Mouse (Mus musculus) heart, embryonic 14.5 days (tissue): ENCODE data around the gene H2-DMa. TPM values are rescaled to one million over a fixed set of nuclear protein-coding genes. Genes with fewer than 3 reads are reported as not detected.

Source experiments
- ATAC-seq: fragments of 200-750 bp; cut with Nextera tagmentation; 2 replicates; pipeline ENCODE4 v1.8.0; 2017; ENCODE audit warnings: low read depth, moderate TSS enrichment; ENCODE audit not compliant: insufficient number of reproducible peaks, insufficient read depth, low FRiP score
- H3K27ac ChIP-seq, 2 experiments: fragments of 200-500 bp in 1 of 2; fragments of 300-500 bp in 1 of 2; sonication (generic) in 1 of 2; replicated peaks in 1 of 2; 2 replicates each; pipeline ENCODE4 v1.5.1; 2012 to 2014; ENCODE audit warnings: low read depth in 2 of 2, low read length in 2 of 2, control low read depth in 1 of 2, mild to moderate bottlenecking in 1 of 2, mixed read lengths in 1 of 2; ENCODE audit not compliant: control insufficient read depth in 1 of 2, insufficient read depth in 1 of 2
- H3K27me3 ChIP-seq: fragments of 300-500 bp; sonication (generic); 2 replicates; pipeline ENCODE4 v1.6.1; 2014; ENCODE audit warnings: mild to moderate bottlenecking, low read length, control low read depth; ENCODE audit not compliant: control insufficient read depth, insufficient read depth
- H3K36me3 ChIP-seq: fragments of 300-500 bp; sonication (generic); 2 replicates; pipeline ENCODE4 v1.6.1; 2014; ENCODE audit warnings: mild to moderate bottlenecking, control low read depth, low read length, mixed read lengths; ENCODE audit not compliant: control insufficient read depth, insufficient read depth
- H3K4me1 ChIP-seq, 2 experiments: fragments of 200-500 bp in 1 of 2; fragments of 300-500 bp in 1 of 2; sonication (generic) in 1 of 2; 2 replicates each; pipeline ENCODE4 v1.6.1; 2012 to 2014; ENCODE audit warnings: low read length in 2 of 2, control low read depth in 1 of 2, mixed read lengths in 1 of 2; ENCODE audit not compliant: control insufficient read depth in 2 of 2, insufficient read depth in 2 of 2
- H3K4me2 ChIP-seq: fragments of 300-500 bp; sonication (generic); 2 replicates; pipeline ENCODE4 v1.6.1; 2014; ENCODE audit warnings: mild to moderate bottlenecking, low read length
- H3K4me3 ChIP-seq, 2 experiments: fragments of 200-500 bp in 1 of 2; fragments of 300-500 bp in 1 of 2; sonication (generic) in 1 of 2; 2 replicates each; pipeline ENCODE4 v1.5.1; 2012 to 2014; ENCODE audit warnings: low read length in 2 of 2, mild to moderate bottlenecking in 2 of 2, control low read depth in 1 of 2, low read depth in 1 of 2, moderate library complexity in 1 of 2; ENCODE audit not compliant: control insufficient read depth in 1 of 2, insufficient read depth in 1 of 2
- H3K9ac ChIP-seq: fragments of 300-500 bp; sonication (generic); 2 replicates; pipeline ENCODE4 v1.6.1; 2014; ENCODE audit warnings: mild to moderate bottlenecking, low read length
- H3K9me3 ChIP-seq: fragments of 300-500 bp; sonication (generic); 2 replicates; pipeline ENCODE4 v1.6.1; 2016; ENCODE audit warnings: low read length, control low read depth; ENCODE audit not compliant: control insufficient read depth
- WGBS: fragments of 180-500 bp; shearing (Covaris S2); extraction: QIAGEN DNeasy Blood & Tissue Kit; methylation state at CpG from one replicate; pipeline ENCODE4 v1.1.7; 2014; 5-methylcytosine and 5-hydroxymethylcytosine counted together
- polyA plus RNA-seq: library from polyadenylated mRNA; unstranded; fragments of >200 nt; fragmentation: Nextera tagmentation; extraction: Ambion mirVana; gene quantifications from 2 replicates; pipeline ENCODE4 v1.2.1, GENCODE M21; 2014

Gene H2-DMa
- polyA plus RNA-seq, 1 experiment from 2014 or later = 5.7 TPM

DNA sequence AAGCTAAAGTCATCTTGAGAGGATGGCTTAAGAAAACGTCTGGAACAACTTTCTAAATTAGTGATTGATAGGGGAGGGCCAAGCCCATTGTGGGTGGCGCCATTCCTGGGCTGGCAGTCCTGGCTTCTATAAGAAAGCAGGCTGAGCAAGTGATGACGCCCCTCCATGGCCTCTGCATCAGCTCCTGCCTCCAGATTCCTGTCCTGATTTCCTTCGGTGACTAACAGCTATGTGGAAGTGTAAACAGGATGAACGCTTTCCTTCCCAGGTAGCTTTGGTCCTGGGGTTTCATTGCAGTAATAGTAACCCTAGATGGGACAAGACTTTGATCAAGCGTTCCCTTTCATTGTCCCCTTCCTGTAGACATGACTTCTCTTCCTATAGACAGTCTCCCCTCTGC, 59.7 kb downstream of the H2-DMa start:
- peaks cover 18% of the 10 kb centered on the region for H3K27me3 ChIP-seq
- no peak for ATAC-seq
- H3K36me3 ChIP-seq = no peaks in the 10 kb centered on the region
- H3K4me2 ChIP-seq = no peak overlapping the region
- no peaks in the 10 kb centered on the region for H3K4me1 ChIP-seq
- H3K9me3 ChIP-seq = peaks cover 9% of the 10 kb centered on the region; the same call in 1 of the 2 replicates
- no peak overlapping the region for H3K27ac ChIP-seq
- H3K4me3 ChIP-seq = no peak overlapping the region
- no peak overlapping the region for H3K9ac ChIP-seq
- 53% methylated on average over 6 of the region's 6 CpGs for WGBS

DNA sequence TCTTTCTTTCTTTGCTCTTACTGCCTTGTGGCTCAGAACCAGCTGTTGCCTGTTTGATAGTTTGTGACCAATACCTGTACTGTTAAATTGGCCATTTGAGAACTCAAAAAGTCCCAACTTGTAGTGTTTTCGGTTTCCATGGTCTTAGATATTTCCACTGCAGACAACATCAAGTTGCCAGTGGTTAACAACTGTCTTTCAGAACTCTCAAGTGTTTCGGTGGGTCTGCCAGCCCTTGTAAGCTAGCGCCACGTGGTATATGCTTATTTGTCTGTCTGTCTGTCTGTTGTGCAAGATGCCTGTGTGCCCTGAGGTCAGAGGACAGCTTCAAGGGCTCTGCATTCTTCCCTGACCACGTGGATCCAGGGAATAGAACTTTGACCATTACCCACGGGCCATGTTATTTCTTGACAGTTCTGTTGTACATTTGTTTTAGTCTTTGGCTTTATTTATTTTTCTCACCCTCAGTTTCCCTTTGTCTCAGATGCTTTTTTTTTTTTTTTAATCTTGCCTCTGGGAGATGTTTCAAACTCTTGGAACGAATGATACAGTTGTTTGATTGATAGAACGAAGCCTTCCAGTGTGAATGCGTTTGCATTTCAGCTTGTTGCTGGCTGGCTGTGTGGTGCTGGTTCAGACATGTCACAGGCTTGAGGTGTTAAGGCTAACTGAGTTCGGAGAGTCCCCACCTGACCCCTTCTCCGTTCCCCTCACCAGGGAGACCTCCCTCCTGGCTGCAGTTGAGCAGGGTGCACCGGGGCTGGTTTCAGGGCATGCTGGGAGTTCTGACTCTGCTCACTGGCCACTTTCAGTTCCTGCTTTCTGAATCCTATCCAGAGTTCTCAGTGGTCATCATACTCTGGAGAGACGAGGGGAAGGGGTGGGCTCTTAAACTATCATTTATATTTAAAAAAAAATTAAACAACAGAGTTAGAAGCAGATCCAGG, 60.8 kb downstream of the H2-DMa start:
- H3K27ac ChIP-seq = no peak overlapping the region
- 56% methylated on average over 13 of the region's 13 CpGs for WGBS
- H3K4me1 ChIP-seq = no peaks in the 10 kb centered on the region
- no peak overlapping the region for H3K4me3 ChIP-seq
- no peak overlapping the region for H3K4me2 ChIP-seq
- peaks cover 9% of the 10 kb centered on the region; the same call in 1 of the 2 replicates for H3K9me3 ChIP-seq
- H3K36me3 ChIP-seq = no peaks in the 10 kb centered on the region
- peaks cover 28% of the 10 kb centered on the region for H3K27me3 ChIP-seq
- no peak overlapping the region for H3K9ac ChIP-seq
- ATAC-seq = no peak

DNA sequence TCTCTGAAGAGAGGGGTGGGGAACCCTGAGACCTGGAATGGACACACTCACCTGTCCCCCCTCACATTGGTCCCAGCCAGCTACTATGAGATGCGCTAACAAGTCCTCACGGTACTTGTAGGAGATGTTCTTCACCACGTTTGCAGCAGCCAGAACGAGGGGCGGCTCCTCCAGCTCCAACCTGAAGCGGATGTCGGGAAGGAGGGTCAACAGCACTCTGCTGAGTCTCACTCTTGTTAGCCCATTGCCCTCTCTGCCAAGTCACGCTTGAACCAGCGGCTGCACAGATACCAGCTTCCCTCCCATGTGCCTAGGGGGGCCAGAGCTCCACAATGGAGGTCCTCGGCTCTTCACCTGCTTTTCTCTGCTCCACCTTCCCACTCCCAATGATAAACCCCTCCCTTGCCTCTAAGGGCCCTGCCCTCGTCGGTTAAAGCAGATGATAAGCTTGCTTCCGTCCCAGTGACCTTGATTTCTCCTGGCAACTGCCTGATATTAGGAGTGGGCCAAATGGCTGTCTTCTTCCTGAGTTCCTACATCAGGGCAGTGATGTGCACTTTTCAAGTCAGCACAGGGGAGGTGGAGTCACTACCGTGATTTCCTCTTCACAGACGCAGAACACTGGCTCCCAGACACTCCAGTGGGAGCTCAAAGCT, 64.4 kb downstream of the H2-DMa start:
- Histone ChIP-seq H3K4me1 (peaks cover 8 to 10% of the 10 kb centered on the region in 2 experiments; a peak in 3 of 4 replicates), H3K36me3 (no peaks in the 10 kb centered on the region), H3K27ac (no peak overlapping the region), H3K9ac (no peak overlapping the region), H3K4me2 (no peak overlapping the region), H3K27me3 (peaks cover 46% of the 10 kb centered on the region), H3K9me3 (no peaks in the 10 kb centered on the region), H3K4me3 (no peak overlapping the region)
- WGBS = 61% methylated on average over 15 of the region's 15 CpGs
- no peak for ATAC-seq

DNA sequence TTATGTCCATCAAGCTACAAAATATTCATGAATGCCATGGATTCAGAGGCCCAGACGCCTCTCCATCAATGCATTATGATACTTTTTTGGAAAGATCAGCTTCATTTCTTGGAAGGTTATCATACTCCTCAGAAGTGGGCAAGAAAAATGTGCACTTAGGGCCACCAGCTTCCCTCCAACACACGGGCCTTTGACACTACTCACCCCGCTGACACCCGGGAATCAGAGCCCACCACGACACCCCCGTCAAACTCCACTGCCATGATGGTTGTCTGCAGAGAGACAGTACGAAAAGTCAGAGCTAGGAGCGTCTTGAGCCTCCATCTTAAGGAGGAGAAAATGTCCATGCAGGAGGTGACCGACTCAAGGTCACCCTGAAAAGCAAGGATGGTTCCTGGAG, 66.2 kb downstream of the H2-DMa start:
- Histone ChIP-seq H3K9ac (no peak overlapping the region), H3K4me2 (no peak overlapping the region), H3K4me3 (no peak overlapping the region), H3K36me3 (no peaks in the 10 kb centered on the region), H3K27me3 (peaks cover 64% of the 10 kb centered on the region), H3K27ac (no peak overlapping the region), H3K9me3 (no peaks in the 10 kb centered on the region), H3K4me1 (peaks cover 8 to 10% of the 10 kb centered on the region in 2 experiments; a peak in 3 of 4 replicates)
- ATAC-seq = no peak
- WGBS = 84% methylated on average over 9 of the region's 9 CpGs

DNA sequence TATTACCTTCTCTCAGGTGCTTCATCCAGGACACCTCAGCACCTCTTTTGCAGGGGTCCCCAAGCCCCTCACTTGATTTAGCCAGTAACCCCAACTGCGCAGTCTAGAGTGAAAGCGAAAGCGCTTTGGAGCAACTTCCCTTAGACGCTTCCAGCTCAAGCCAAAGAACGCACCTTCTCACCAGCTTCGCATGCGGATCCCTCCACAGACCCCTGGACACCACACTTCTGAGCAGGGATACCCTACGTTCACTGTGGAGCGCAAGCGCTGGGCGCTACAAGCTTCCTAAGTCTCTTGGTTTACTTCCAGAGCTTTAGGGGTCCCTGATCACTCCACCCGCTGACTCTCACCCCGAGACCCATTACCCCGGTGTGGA, 67.5 kb downstream of the H2-DMa start:
- H3K4me3 ChIP-seq = peak overlapping the region; percentile 56 to 61
- H3K4me2 ChIP-seq = peak overlapping the region; percentile 92
- peaks cover 8 to 10% of the 10 kb centered on the region in 2 experiments; a peak in 3 of 4 replicates for H3K4me1 ChIP-seq
- peak overlapping the region; percentile 67 for H3K9ac ChIP-seq
- H3K36me3 ChIP-seq = no peaks in the 10 kb centered on the region
- WGBS = 6% methylated on average over 14 of the region's 14 CpGs
- no peak for ATAC-seq
- H3K9me3 ChIP-seq = no peaks in the 10 kb centered on the region
- H3K27ac ChIP-seq = no peak overlapping the region
- H3K27me3 ChIP-seq = peaks cover 78% of the 10 kb centered on the region

DNA sequence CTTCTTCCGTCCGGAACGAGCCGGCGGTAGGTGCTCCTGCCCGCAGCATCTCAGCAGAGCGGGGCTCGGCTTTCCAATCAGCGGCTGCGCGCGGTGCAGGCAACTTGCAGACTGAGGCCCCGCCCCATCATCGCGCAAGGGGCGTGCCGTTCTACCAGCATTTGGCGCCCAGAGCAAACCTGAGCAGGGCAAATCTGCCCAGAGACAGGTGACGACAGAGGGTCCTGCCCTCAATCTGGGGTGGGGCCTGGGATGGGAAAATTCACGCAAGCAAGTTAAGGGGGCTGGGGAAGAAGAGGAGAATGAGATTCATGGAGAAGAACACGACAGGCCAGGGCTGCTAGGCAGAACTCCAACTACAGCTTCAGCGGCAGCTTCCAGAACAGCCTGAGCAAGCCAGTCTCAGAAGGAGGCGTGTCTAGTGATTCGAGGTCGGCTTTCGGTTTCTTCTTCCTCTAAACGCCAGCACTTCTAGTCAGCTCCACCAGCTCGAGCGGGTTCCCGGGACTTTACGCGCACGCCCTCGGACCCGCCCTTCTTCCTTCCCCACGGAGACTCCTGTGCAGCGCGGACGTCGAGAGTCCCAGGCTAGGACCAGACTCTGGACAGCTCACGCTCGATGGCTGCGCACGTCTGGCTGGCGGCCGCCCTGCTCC, 68.0 kb downstream of the H2-DMa start, which contains the start of the genes Tap1 and Psmb9:
Gene Tap1, plus strand, starts transcription at position 293 of the 656 bp plus-strand sequence.
Gene Psmb9, minus strand, starts transcription at position 504 of the 656 bp plus-strand sequence.
- peak; percentile 90 for ATAC-seq

DNA sequence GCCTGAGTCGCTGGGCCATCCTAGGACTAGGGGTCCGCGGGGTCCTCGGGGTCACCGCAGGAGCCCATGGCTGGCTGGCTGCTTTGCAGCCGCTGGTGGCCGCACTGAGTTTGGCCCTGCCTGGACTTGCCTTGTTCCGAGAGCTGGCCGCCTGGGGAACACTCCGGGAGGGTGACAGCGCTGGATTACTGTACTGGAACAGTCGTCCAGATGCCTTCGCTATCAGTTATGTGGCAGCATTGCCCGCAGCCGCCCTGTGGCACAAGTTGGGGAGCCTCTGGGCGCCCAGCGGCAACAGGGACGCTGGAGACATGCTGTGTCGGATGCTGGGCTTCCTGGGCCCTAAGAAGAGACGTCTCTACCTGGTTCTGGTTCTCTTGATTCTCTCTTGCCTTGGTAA, 68.7 kb downstream of the H2-DMa start:
- peak overlapping the region; percentile 56 to 61 for H3K4me3 ChIP-seq
- whole genome bisulfite sequencing = 2% methylated on average over 20 of the region's 20 CpGs
- H3K9ac ChIP-seq = peak overlapping the region; percentile 67
- H3K36me3 ChIP-seq = no peaks in the 10 kb centered on the region
- peaks cover 8 to 10% of the 10 kb centered on the region in 2 experiments; a peak in 3 of 4 replicates for H3K4me1 ChIP-seq
- H3K9me3 ChIP-seq = no peaks in the 10 kb centered on the region
- H3K27ac ChIP-seq = no peak overlapping the region; a peak in 1 of 4 replicates
- H3K4me2 ChIP-seq = peak overlapping the region; percentile 92
- peaks cover 81% of the 10 kb centered on the region for H3K27me3 ChIP-seq
- no peak for ATAC-seq

More for the DNA sequence above, 68.0 kb downstream of the H2-DMa start, which contains the start of the genes Tap1 and Psmb9:
- Histone ChIP-seq H3K9me3 (no peaks in the 10 kb centered on the region), H3K4me3 (peak within 1 kb of the TSS; percentile 56 to 61), H3K4me1 (peaks cover 8 to 10% of the 10 kb centered on the region in 2 experiments; a peak in 3 of 4 replicates), H3K36me3 (no peaks in the 10 kb centered on the region), H3K9ac (peak within 1 kb of the TSS; percentile 67), H3K27me3 (peaks cover 80% of the 10 kb centered on the region), H3K4me2 (peak within 1 kb of the TSS; percentile 92), H3K27ac (peak within 1 kb of the TSS; percentile 34 to 36; a peak in 1 of 4 replicates)
- WGBS = under 1% methylated on average over 46 of the region's 46 CpGs
